Mouse (Mus musculus): Measurements from ENCODE around the gene Lrrc47.

Gene Lrrc47

GRCm38 (mm10) chr4:154011646-154012089 lies at the start of gene Lrrc47:
Lrrc47 (plus strand) TSS chr4:154011731.
- WGBS: under 1% methylated on average over 58 of the region's 59 CpGs

GRCm38 (mm10) chr4:153962631-153963030 lies 48.9 kb upstream of the Lrrc47 start:
- 59% methylated on average over 7 of the region's 7 CpGs for WGBS

- 69% methylated on average over 5 of the region's 5 CpGs for WGBS
These were observed 44.9 kb upstream of the Lrrc47 start for GRCm38 (mm10) chr4:153966651-153967050.

GRCm38 (mm10) chr4:153967556-153967955 lies 44.0 kb upstream of the Lrrc47 start:
- WGBS: 64% methylated on average over 2 of the region's 2 CpGs

- 83% methylated on average over 2 of the region's 2 CpGs for WGBS
These were observed 43.5 kb upstream of the Lrrc47 start for GRCm38 (mm10) chr4:153968063-153968462.

- WGBS: under 1% methylated on average over 68 of the region's 68 CpGs
These were observed 36.9 kb upstream of the Lrrc47 start, which contains the start of the genes Dffb and Cep104 for GRCm38 (mm10) chr4:153974431-153975291. Dffb (minus strand) TSS chr4:153975126. Cep104 (plus strand) TSS chr4:153975194.

- WGBS: under 1% methylated on average over 33 of the region's 33 CpGs
These were observed 36.3 kb upstream of the Lrrc47 start for GRCm38 (mm10) chr4:153975292-153975662.

GRCm38 (mm10) chr4:153975768-153976167 lies 35.8 kb upstream of the Lrrc47 start:
- WGBS: 22% methylated on average over 6 of the region's 6 CpGs

- WGBS: 79% methylated on average over 10 of the region's 10 CpGs
These were observed 32.3 kb upstream of the Lrrc47 start for GRCm38 (mm10) chr4:153979243-153979642.

- 70% methylated on average over 11 of the region's 11 CpGs for WGBS
These were observed 31.1 kb upstream of the Lrrc47 start for GRCm38 (mm10) chr4:153980470-153980869.

GRCm38 (mm10) chr4:153992715-153993114 lies 18.8 kb upstream of the Lrrc47 start:
- WGBS: 82% methylated on average over 10 of the region's 10 CpGs

- 89% methylated on average over 8 of the region's 8 CpGs for WGBS
These were observed 18.0 kb upstream of the Lrrc47 start for GRCm38 (mm10) chr4:153993505-153993904.

GRCm38 (mm10) chr4:154005488-154005887 lies 6.0 kb upstream of the Lrrc47 start:
- WGBS: 73% methylated on average over 5 of the region's 5 CpGs

- WGBS: 83% methylated on average over 6 of the region's 6 CpGs
These were observed 5.3 kb upstream of the Lrrc47 start for GRCm38 (mm10) chr4:154006264-154006663.

- 53% methylated on average over 4 of the region's 4 CpGs for WGBS
These were observed 3.8 kb upstream of the Lrrc47 start for GRCm38 (mm10) chr4:154007759-154008158.

- 28% methylated on average over 13 of the region's 13 CpGs for WGBS
These were observed 455 bp upstream of the Lrrc47 start for GRCm38 (mm10) chr4:154010907-154011645.

GRCm38 (mm10) chr4:154012132-154012882 lies 776 bp downstream of the Lrrc47 start:
- under 1% methylated on average over 55 of the region's 55 CpGs for WGBS

GRCm38 (mm10) chr4:154015476-154015875 lies 3.9 kb downstream of the Lrrc47 start:
- WGBS: 69% methylated on average over 11 of the region's 11 CpGs

- WGBS: 48% methylated on average over 7 of the region's 7 CpGs
These were observed 8.0 kb downstream of the Lrrc47 start for GRCm38 (mm10) chr4:154019571-154019970.

- WGBS: 59% methylated on average over 9 of the region's 9 CpGs
These were observed 9.9 kb downstream of the Lrrc47 start for GRCm38 (mm10) chr4:154021432-154021831.

GRCm38 (mm10) chr4:154022407-154022806 lies 10.9 kb downstream of the Lrrc47 start:
- 50% methylated on average over 4 of the region's 4 CpGs for WGBS

GRCm38 (mm10) chr4:154022844-154023243 lies 11.3 kb downstream of the Lrrc47 start:
- 15% methylated on average over 4 of the region's 4 CpGs for WGBS

All from cerebral cortex, adult 2 months (tissue).